Mouse (Mus musculus): ENCODE data around the gene Macf1.

Macf1 gene

GRCm38 (mm10) chr4:123412981-123413380 lies 271.2 kb downstream of the Macf1 start:
- DNase-seq (ENCODE audit: extremely low read depth, insufficient read length, low spot score) = no peak

GRCm38 (mm10) chr4:123412528-123412878 lies 271.7 kb downstream of the Macf1 start:
- DNase-seq (ENCODE audit: extremely low read depth, insufficient read length, low spot score) = no peak

- peak; percentile 85 for DNase-seq (ENCODE audit: extremely low read depth, insufficient read length, low spot score)
These were observed 272.2 kb downstream of the Macf1 start for GRCm38 (mm10) chr4:123411732-123412527.

- DNase-seq (ENCODE audit: extremely low read depth, insufficient read length, low spot score) = no peak
These were observed 273.0 kb downstream of the Macf1 start for GRCm38 (mm10) chr4:123411006-123411731.

- no peak for DNase-seq (ENCODE audit: extremely low read depth, insufficient read length, low spot score)
These were observed 274.4 kb downstream of the Macf1 start for GRCm38 (mm10) chr4:123409752-123410151.

- DNase-seq (ENCODE audit: extremely low read depth, insufficient read length, low spot score) = peak; percentile 24
These were observed 275.0 kb downstream of the Macf1 start for GRCm38 (mm10) chr4:123409034-123409692.

- no peak for DNase-seq (ENCODE audit: extremely low read depth, insufficient read length, low spot score)
These were observed 276.4 kb downstream of the Macf1 start for GRCm38 (mm10) chr4:123407792-123408191.

- no peak for DNase-seq (ENCODE audit: extremely low read depth, insufficient read length, low spot score)
These were observed 280.1 kb downstream of the Macf1 start for GRCm38 (mm10) chr4:123404056-123404455.

GRCm38 (mm10) chr4:123402244-123402643 lies 281.9 kb downstream of the Macf1 start:
- peak; percentile 16 for DNase-seq (ENCODE audit: extremely low read depth, insufficient read length, low spot score)

- no peak for DNase-seq (ENCODE audit: extremely low read depth, insufficient read length, low spot score)
These were observed 282.9 kb downstream of the Macf1 start for GRCm38 (mm10) chr4:123401265-123401664.

GRCm38 (mm10) chr4:123397643-123398434 lies 286.3 kb downstream of the Macf1 start:
- no peak for DNase-seq (ENCODE audit: extremely low read depth, insufficient read length, low spot score)

GRCm38 (mm10) chr4:123397049-123397448 lies 287.1 kb downstream of the Macf1 start:
- DNase-seq (ENCODE audit: extremely low read depth, insufficient read length, low spot score) = no peak

- no peak for DNase-seq (ENCODE audit: extremely low read depth, insufficient read length, low spot score)
These were observed 288.6 kb downstream of the Macf1 start for GRCm38 (mm10) chr4:123395435-123396000.

GRCm38 (mm10) chr4:123394878-123395277 lies 289.3 kb downstream of the Macf1 start:
- no peak for DNase-seq (ENCODE audit: extremely low read depth, insufficient read length, low spot score)

GRCm38 (mm10) chr4:123394269-123394668 lies 289.9 kb downstream of the Macf1 start:
- no peak for DNase-seq (ENCODE audit: extremely low read depth, insufficient read length, low spot score)

GRCm38 (mm10) chr4:123393004-123393403 lies 291.2 kb downstream of the Macf1 start:
- no peak for DNase-seq (ENCODE audit: extremely low read depth, insufficient read length, low spot score)

- DNase-seq (ENCODE audit: extremely low read depth, insufficient read length, low spot score) = peak; percentile 18
These were observed 292.0 kb downstream of the Macf1 start for GRCm38 (mm10) chr4:123392187-123392586.

GRCm38 (mm10) chr4:123385028-123385427 lies 299.1 kb downstream of the Macf1 start:
- no peak for DNase-seq (ENCODE audit: extremely low read depth, insufficient read length, low spot score)

GRCm38 (mm10) chr4:123383173-123383572 lies 301.0 kb downstream of the Macf1 start:
- DNase-seq (ENCODE audit: extremely low read depth, insufficient read length, low spot score) = no peak

GRCm38 (mm10) chr4:123382051-123382450 lies 302.1 kb downstream of the Macf1 start:
- DNase-seq (ENCODE audit: extremely low read depth, insufficient read length, low spot score) = no peak
